Mouse (Mus musculus) heart, postnatal 4 days (tissue): ENCODE data around the gene Zfp334. TPM values are rescaled to one million over a fixed set of nuclear protein-coding genes. Genes with fewer than 3 reads are reported as not detected.

ENCODE experiments used
- DNase-seq: peaks from one replicate; pipeline ENCODE4 v3.0.0; 2021
- total RNA-seq, 2 experiments: library from RNA; stranded (reverse); gene quantifications; 2 replicates each; pipeline ENCODE4 v1.2.3; 2021

Gene Zfp334
- total RNA-seq, 2 experiments from 2014 or later = 4.0 to 4.6 TPM

GRCm38 (mm10) chr2:165375478-165375877, 12.6 kb downstream of the Zfp334 start:
- DNase-seq = no peak

DNA sequence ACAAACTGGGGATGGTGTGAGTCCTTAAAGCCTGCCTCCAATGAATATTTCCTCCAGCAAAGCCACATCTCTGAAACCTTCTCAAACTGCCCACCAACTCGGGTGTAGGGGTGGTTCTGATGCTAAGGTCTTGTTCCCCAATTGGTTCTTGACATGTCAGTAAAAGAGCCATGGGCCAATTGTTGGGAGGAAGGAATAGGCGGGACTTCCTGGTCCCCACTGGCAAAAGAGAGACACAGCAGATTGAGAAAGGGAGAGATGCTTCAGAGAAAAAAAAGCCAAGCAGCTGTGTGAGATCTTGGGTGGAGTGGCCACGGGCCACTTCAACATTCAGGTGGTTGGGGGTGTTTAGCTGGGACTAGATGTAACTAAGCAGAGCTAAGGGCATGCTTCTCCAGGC, 17.0 kb downstream of the Zfp334 start:
- no peak for DNase-seq

DNA sequence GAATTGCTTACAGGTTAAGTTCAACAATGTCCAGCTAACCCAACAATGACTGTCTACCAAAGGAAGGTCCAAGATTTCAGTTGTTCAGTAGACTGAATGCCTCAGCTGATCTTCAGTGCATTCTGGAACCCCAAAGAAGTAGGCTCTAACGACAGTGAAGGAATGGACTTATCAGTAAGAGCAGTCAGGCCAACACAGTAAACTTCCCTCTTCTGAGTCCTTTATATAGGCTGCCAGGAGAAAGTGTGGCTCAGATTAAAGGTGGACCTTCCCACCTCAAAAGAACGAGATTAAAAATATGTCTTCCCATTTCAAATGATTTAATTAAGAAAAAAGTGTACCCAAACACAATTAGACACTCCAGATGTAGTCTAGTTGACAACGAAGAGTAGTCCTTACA, 17.7 kb downstream of the Zfp334 start:
- no peak for DNase-seq

DNA sequence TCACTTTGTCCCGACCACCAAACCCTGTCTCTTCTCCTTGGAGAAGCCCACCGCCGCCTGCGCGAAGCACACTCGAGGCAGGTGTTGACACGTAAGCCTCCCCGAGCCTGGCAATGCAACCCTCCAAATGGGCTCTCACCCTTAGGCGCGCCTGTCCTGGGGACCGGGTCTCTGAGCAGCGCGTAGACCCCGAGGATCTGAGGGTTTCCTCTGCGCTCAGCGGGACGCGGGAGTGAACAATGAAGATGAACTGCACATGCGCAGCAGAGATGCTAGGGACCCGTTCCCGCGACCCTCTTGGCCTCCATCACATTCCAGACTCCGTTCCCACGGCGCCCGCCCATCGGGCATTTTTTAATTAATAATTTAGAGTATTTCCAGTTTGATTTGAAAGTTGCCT, 19.6 kb downstream of the Zfp334 start, which contains the start of gene Zfp663:
Zfp663 (minus strand) TSS at position 234 of the 400 bp plus-strand sequence.
- no peak for DNase-seq

GRCm38 (mm10) chr2:165367868-165368439, 20.1 kb downstream of the Zfp334 start:
- DNase-seq = peak; percentile 25

DNA sequence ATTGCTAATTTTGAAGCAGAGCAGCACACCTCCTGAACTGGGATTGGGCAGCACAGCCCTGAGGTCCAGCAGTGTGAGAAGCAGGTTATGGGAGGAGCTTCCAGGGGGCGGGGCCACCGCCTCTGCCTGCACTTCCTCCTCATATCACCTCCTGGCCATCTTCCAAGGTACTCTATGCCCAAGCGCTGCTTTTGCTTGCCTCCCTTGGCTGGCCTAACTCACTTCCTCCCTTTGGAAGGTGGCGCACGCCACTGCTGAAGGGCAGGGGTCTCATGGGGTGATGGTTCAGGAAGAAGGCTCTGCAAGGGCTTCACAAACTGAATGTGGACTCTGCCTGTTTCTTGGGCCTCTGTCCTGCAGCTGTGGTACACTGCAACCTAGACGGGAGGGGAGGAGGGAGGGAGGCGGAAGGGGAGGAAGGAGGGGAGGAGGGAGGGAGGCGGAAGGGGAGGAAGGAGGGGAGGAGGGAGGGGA, 21.0 kb downstream of the Zfp334 start:
- DNase-seq = peak; percentile 17

DNA sequence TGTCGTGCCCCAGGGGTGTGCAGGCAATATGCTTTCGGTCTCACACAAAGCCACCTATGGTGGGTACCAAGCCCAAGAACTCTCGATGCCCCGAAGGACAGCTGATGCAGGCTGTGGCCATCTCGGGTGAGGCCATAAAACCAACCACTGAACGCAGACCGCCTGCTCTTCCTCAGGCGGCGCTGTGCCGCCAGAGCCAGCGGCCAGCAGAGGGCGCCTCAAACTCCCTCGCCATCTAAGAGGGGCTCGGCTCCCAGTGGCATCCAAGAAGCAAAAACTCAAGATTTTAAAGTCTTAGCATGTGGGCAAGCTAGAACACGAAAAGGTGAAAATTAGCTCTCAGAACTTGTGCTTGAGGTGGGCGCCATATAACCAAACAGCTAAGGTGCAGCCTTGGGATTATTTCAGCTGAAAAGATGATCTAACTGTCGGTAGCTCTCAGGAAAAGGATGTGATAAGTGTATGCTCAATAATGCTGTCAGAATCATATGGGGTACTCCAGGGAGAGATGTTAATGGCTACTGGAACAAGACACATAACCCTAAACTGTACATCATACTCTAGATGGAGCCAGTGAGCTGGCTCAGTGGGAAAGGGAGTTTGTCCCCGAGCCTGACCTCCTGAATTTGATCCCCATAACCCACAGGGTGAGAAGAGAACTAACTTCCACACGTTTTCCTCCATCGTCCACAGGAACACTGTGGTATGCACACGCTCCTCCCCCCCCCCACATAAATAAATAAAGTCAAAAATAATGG, 23.5 kb downstream of the Zfp334 start:
- peak; percentile 74 for DNase-seq

DNA sequence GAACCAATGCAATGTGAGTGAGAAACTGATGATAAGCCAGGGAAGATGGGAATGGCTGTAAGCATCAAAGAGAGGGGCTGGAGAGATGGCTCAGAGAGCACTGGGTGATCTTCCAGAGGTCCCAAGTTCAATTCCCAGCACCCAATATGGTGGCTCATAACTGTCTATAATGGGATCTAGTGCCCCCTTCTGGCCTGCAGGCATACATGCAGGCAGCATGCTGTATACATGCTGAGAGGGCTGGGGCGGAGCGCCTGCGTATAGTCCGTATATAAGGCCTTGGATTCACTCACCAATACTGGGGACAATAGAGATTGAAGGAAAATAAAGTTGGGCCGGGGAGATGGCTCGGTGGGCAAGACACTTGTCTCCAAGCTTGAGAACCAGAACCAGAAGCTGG, 24.8 kb downstream of the Zfp334 start:
- DNase-seq = no peak

- DNase-seq = peak; percentile 79
Observed at GRCm38 (mm10) chr2:165360861-165361260, 27.2 kb downstream of the Zfp334 start.

DNA sequence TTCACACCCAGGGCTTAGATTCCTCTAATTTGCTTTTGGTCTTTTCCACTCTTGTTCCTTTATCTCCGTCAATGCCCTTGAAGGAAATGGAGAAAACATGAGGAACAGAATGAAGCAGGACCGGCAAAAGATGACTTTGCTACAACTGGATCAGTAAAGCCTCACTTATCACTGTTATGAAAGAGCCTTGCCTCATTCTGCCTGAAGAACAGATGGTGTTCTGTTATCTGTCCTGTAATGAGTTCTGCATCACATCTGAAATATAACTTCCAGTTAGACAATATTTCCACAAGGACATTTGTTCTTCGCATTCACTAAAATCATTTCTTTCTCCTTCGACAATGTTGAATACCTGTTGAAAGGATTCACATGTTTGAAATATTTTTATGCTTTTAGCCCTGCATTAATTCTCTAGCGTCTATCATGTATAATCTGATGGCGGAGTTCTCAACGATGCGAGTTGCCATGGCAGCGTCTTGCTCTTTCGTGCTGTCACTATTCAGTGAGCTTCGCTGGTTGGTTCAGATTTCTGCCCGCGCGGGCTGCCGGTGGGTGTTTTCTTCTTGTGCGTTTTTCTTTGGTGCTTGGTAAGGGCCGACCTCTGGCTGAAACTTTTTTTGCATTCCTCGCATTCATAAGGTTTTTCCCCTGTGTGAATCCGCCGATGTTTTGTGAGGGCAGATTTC, 36.1 kb downstream of the Zfp334 start:
- DNase-seq = no peak

GRCm38 (mm10) chr2:165349466-165349865, 38.6 kb downstream of the Zfp334 start:
- peak; percentile 33 for DNase-seq

GRCm38 (mm10) chr2:165346180-165346579, 41.9 kb downstream of the Zfp334 start:
- no peak for DNase-seq

- DNase-seq = peak; percentile 67
Observed at GRCm38 (mm10) chr2:165337191-165337590, 50.9 kb downstream of the Zfp334 start.

DNA sequence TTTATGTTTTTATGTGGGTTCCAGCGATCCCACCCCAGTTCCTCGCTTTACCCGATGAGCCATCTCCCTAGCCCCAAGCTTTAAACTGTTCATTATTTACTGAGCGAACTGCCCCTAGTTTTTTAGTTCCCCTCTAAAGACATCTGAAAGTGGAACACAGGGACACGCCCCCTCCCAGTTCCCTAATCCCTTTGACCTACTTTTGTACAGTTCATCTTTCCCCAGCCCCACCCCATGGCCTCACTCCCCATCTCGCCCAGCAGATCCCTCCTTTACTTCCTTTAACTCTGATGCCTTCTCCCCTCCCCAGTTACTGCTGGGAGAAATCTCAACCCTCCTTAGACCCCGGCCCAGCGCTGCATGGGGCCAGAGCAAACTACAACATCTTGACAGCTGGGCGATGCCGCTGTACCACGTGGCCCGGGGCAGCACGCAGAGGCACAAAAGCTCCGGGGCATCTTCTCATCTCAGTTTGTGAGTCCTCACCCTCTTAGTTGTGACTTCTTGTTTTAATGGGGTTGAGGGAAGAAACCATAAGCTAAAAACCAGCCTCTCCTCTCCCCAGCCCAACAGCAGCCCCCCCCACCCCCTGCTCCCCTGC, 55.3 kb downstream of the Zfp334 start:
- no peak for DNase-seq

GRCm38 (mm10) chr2:165329703-165330102, 58.4 kb downstream of the Zfp334 start:
- DNase-seq = no peak

DNA sequence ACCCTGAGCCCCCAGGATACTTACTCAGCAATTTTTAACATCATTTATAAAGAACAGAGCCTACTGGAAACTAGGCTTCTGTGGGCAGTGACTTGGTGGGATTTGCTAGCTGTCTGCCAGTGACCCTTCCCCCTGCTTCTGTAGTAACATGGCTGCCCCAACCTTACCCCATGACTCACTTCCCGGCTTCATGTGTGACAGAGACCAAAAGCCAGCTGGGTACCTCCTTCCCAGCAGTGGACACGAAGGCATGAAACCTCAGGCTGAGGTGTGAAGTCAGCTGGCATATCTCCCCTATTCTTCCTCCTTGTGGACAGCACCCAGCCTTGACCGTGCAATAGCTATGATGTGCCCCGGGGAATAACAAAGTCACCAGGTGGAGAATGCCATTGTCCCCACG, 59.3 kb downstream of the Zfp334 start:
- DNase-seq = no peak

- DNase-seq = no peak
Observed at GRCm38 (mm10) chr2:165327386-165327785, 60.7 kb downstream of the Zfp334 start.

DNA sequence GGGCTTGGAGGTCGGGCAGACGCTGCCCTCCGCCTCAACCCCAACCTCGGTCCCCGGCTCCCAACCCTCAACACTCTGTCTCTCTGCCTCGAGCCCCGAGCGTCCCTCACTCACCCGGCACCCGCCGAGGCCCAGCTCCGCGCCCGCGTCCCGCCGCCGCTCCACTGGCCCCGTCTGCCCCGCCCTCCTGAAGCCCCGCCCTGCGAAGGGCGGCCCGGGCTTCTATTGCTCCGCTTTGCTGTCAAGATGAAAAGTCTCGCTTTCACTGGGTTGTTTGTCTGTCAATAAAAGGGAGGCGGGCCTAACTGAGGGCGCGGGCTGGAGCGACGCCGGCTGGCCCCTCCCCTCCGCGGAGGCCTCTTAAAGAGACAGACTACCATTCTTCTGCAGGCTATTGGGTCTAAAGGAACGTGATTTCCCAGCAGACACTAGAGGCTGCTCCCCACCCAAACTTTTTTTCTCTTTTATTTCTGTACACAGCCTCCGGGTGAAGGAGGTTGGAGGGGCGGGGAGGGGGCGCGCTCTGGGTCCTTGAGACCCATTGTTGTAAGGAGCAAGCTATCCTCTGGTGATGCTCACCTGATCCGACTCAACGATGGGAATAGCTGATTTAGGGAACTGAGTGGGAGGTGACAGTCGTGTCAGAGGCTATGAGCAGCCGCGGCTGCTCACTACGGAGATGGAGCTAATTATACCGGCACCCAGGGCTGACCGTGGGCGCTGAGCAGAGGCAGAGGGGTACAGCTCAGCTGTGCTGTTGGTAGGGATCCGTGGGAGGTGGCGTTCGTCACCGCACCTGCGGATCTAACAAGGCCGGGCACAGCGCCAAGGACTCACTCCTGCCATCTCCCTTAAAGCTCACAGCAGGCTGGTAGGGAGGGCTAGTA, 61.5 kb downstream of the Zfp334 start, which contains the start of gene Elmo2:
Elmo2 (minus strand) TSS at position 176 of the 887 bp plus-strand sequence.
- DNase-seq = peak; percentile 99

DNA sequence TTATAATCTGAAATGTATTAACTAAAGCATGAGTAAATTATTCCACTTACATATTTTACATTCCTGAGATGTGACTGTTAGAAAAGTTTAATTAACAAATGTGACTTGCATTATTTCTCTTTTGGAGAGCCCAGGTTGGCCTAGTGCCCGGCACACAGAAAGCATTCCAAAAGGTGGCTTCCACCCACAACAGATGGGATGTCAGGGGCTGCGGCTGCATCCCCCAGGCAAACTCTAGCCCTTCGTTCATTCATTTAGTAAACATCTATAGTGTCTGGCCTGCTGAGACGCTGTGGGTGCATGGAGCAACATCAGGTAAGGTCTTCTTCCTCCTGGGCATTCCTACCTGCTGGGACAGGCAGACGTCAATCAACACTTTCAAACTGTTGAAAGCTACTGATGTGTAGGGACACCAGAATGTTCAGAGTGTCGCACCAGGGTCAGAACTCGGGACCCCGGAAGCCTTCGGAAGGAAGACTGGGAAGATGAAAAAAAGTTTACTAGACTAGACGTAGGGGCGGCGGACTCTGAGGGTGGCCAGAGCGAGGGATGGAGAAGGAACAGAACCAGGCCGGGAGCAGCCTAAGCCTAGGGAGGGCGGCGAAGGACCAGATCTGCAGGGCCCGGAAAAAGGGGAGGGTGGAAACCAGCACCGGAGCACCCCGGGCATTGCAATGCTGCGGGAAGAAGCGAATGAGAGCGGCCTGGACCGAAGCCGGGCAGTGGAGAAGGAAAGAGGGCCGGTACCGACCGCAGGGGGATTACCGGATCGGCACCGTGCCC, 62.3 kb downstream of the Zfp334 start:
- DNase-seq = peak; percentile 56
